8 mouse cellular contexts compared by ENCODE assay signal in genomic region chr2:91060544-91061355, GRCm38 (mm10). TPM values are rescaled to one million over a fixed set of nuclear protein-coding genes. Genes with fewer than 3 reads are reported as not detected.
A peak's percentile ranks its signal among the peaks of the same experiment; 100 is the strongest.
DNase-seq lines count a peak whose midpoint lies in the region; ATAC-seq and TF ChIP-seq lines count a peak whose summit lies in the region.

No protein-coding gene starts in this region.

- H3K4me2 ChIP-seq in embryonic facial prominence, embryonic 15.5 days (replicated peaks), result no peak overlapping the region
- H3K4me2 ChIP-seq in hindbrain, embryonic 12.5 days (replicated peaks), result no peak overlapping the region
- H3K4me2 ChIP-seq in midbrain, embryonic 15.5 days, result no peak overlapping the region

- H3K9ac ChIP-seq in embryonic facial prominence, embryonic 15.5 days, result no peak overlapping the region
- H3K9ac ChIP-seq in hindbrain, embryonic 12.5 days, result no peak overlapping the region
- H3K9ac ChIP-seq in midbrain, embryonic 15.5 days, result no peak overlapping the region

- peaks cover 97% of the 10 kb centered on the region for H3K36me3 ChIP-seq in E14TG2a.4 (ENCODE audit: insufficient read depth, low read length)
- H3K36me3 ChIP-seq in embryonic facial prominence, embryonic 15.5 days, result peaks cover 95% of the 10 kb centered on the region
- H3K36me3 ChIP-seq in hindbrain, embryonic 12.5 days, result peaks cover 93% of the 10 kb centered on the region
- H3K36me3 ChIP-seq in midbrain, embryonic 15.5 days (replicated peaks), result peaks cover 77% of the 10 kb centered on the region

- H3K9me3 ChIP-seq in E14TG2a.4 (ENCODE audit: low read length), result no peaks in the 10 kb centered on the region
- H3K9me3 ChIP-seq in embryonic facial prominence, embryonic 15.5 days (replicated peaks), result no peaks in the 10 kb centered on the region
- H3K9me3 ChIP-seq in hindbrain, embryonic 12.5 days (replicated peaks), result no peaks in the 10 kb centered on the region
- no peaks in the 10 kb centered on the region for H3K9me3 ChIP-seq in midbrain, embryonic 15.5 days

- H3K27me3 ChIP-seq in cerebellum, adult 2 months (ENCODE audit: control insufficient read depth, insufficient read depth, low read length), result no peaks in the 10 kb centered on the region
- no peaks in the 10 kb centered on the region for H3K27me3 ChIP-seq in E14TG2a.4 (ENCODE audit: insufficient read depth, low read length)
- H3K27me3 ChIP-seq in embryonic facial prominence, embryonic 15.5 days, result no peaks in the 10 kb centered on the region
- no peaks in the 10 kb centered on the region for H3K27me3 ChIP-seq in hindbrain, embryonic 12.5 days
- H3K27me3 ChIP-seq in midbrain, embryonic 15.5 days (replicated peaks), result no peaks in the 10 kb centered on the region

- H3K4me1 ChIP-seq in cerebellum, adult 2 months (ENCODE audit: control insufficient read depth, insufficient read depth, low read length), result peaks cover 4% of the 10 kb centered on the region; the same call in 1 of the 2 replicates
- H3K4me1 ChIP-seq in E14TG2a.4 (replicated peaks; ENCODE audit: low read depth, low read length), result peaks cover 57% of the 10 kb centered on the region
- 0 out of 2 replicates have a peak, but pooled peaks cover 5% of the 10 kb centered on the region for H3K4me1 ChIP-seq in embryonic facial prominence, embryonic 15.5 days
- H3K4me1 ChIP-seq in hindbrain, embryonic 12.5 days, result no peaks in the 10 kb centered on the region
- H3K4me1 ChIP-seq in midbrain, embryonic 15.5 days, result no peaks in the 10 kb centered on the region

- intact Hi-C loops in left cerebral cortex, postnatal 14 days (cut with DNase I), result loop anchor here (5.0 kb wide), 1 partner anchor 193 kb away; no protein-coding TSS in a partner anchor

- DNase-seq in cerebellum, adult 2 months, result peak in 1 of 2 experiments; percentile 40
- no peak for DNase-seq in cerebellum, adult 9-11 months
- peak; percentile 80 to 87 for DNase-seq in left cerebral cortex, postnatal 14 days (ENCODE audit: low spot score in 2 of 2)
- DNase-seq in urinary bladder, postnatal 25 days (ENCODE audit: low spot score), result no peak

- TF ChIP-seq POLR2A in cerebellum, adult 2 months (IDR thresholded peaks at IDR 0.05; ENCODE audit: borderline replicate concordance, insufficient read depth, low read length), result 0 out of 2 replicates have a peak, but pooled peaks have one; percentile 12

- TF ChIP-seq CTCF in cerebellum, adult 2 months (IDR thresholded peaks at IDR 0.05; ENCODE audit: borderline replicate concordance, insufficient read depth, low read depth, low read length), result peak; percentile 56; the same call in 1 of the 2 replicates
- TF ChIP-seq CTCF in E14TG2a.4 (conservative IDR thresholded peaks at IDR 0.05; ENCODE audit: low read length), result peak; percentile 29; the same call in 1 of the 2 replicates

- no peak overlapping the region for H3K27ac ChIP-seq in cerebellum, adult 2 months (ENCODE audit: insufficient read depth, low read length)
- H3K27ac ChIP-seq in embryonic facial prominence, embryonic 15.5 days (replicated peaks), result 0 out of 2 replicates have a peak overlapping the region, but pooled peaks have one; percentile 17
- no peak overlapping the region for H3K27ac ChIP-seq in hindbrain, embryonic 12.5 days
- no peak overlapping the region for H3K27ac ChIP-seq in midbrain, embryonic 15.5 days

- ATAC-seq in embryonic facial prominence, embryonic 15.5 days (ENCODE audit: insufficient number of reproducible peaks, low FRiP score, low TSS enrichment, low read depth), result peak; percentile 31
- peak; percentile 9; the same call in 1 of the 2 replicates for ATAC-seq in hindbrain, embryonic 12.5 days (ENCODE audit: low FRiP score)
- peak; percentile 38 for ATAC-seq in midbrain, embryonic 15.5 days (replicated peaks)

- H3K4me3 ChIP-seq in cerebellum, adult 2 months (replicated peaks; ENCODE audit: insufficient read depth, low read depth, low read length), result no peak overlapping the region
- H3K4me3 ChIP-seq in E14TG2a.4 (replicated peaks; ENCODE audit: low read length), result 0 out of 2 replicates have a peak overlapping the region, but pooled peaks have one; percentile 3
- no peak overlapping the region for H3K4me3 ChIP-seq in embryonic facial prominence, embryonic 15.5 days (replicated peaks)
- H3K4me3 ChIP-seq in hindbrain, embryonic 12.5 days, result no peak overlapping the region
- H3K4me3 ChIP-seq in midbrain, embryonic 15.5 days, result no peak overlapping the region

- 77% methylated on average over 10 of the region's 10 CpGs for WGBS in cerebellum, adult 2 months
- WGBS in embryonic facial prominence, embryonic 15.5 days, result 77% methylated on average over 10 of the region's 10 CpGs
- WGBS in hindbrain, embryonic 12.5 days, result 82% methylated on average over 10 of the region's 10 CpGs
- 80% methylated on average over 10 of the region's 10 CpGs for WGBS in midbrain, embryonic 15.5 days

RNA-seq across cellular contexts. Expression of gene Psmc3, which starts 6.9 kb away (rescaled TPM):
- 194 and 199 TPM in 2 replicates for polyA plus RNA-seq in cerebellum, adult 2 months (2012; rRNA removed)
- 282 and 288 TPM in 2 replicates for polyA plus RNA-seq in embryonic facial prominence, embryonic 15.5 days (2015; fragmentation: Nextera tagmentation; extraction: Ambion mirVana)
- 274 and 282 TPM in 2 replicates for polyA plus RNA-seq in hindbrain, embryonic 12.5 days (2016; fragmentation: Nextera tagmentation; extraction: Ambion mirVana)
- 100 to 1,000 TPM; 203 to 208 TPM for total RNA-seq in left cerebral cortex, postnatal 14 days (2021)
- polyA plus RNA-seq in midbrain, embryonic 15.5 days (2015; fragmentation: Nextera tagmentation; extraction: Ambion mirVana), result 226 and 233 TPM in 2 replicates

RNA-seq across cellular contexts. Expression of gene Slc39a13, which starts 9.5 kb away (rescaled TPM):
- 93.3 and 97.7 TPM in 2 replicates for polyA plus RNA-seq in cerebellum, adult 2 months (2012; rRNA removed)
- polyA plus RNA-seq in embryonic facial prominence, embryonic 15.5 days (2015; fragmentation: Nextera tagmentation; extraction: Ambion mirVana), result 75.8 and 80.0 TPM in 2 replicates
- 32.6 and 36.1 TPM in 2 replicates for polyA plus RNA-seq in hindbrain, embryonic 12.5 days (2016; fragmentation: Nextera tagmentation; extraction: Ambion mirVana)
- total RNA-seq in left cerebral cortex, postnatal 14 days (2021), result 10 to 100 TPM; 26.2 to 32.9 TPM
- 35.7 and 36.8 TPM in 2 replicates for polyA plus RNA-seq in midbrain, embryonic 15.5 days (2015; fragmentation: Nextera tagmentation; extraction: Ambion mirVana)

RNA-seq across cellular contexts. Expression of gene Spi1, which starts 21.4 kb away (rescaled TPM):
- polyA plus RNA-seq in cerebellum, adult 2 months (2012; rRNA removed), result 3.3 and 4.1 TPM in 2 replicates
- 12.3 and 12.4 TPM in 2 replicates for polyA plus RNA-seq in embryonic facial prominence, embryonic 15.5 days (2015; fragmentation: Nextera tagmentation; extraction: Ambion mirVana)
- polyA plus RNA-seq in hindbrain, embryonic 12.5 days (2016; fragmentation: Nextera tagmentation; extraction: Ambion mirVana), result 4.2 and 4.6 TPM in 2 replicates
- 1 to 10 TPM; 4.3 to 4.7 TPM for total RNA-seq in left cerebral cortex, postnatal 14 days (2021)
- 3.3 and 4.2 TPM in 2 replicates for polyA plus RNA-seq in midbrain, embryonic 15.5 days (2015; fragmentation: Nextera tagmentation; extraction: Ambion mirVana)

RNA-seq across cellular contexts. Expression of gene Rapsn, which starts 25.3 kb away (rescaled TPM):
- polyA plus RNA-seq in cerebellum, adult 2 months (2012; rRNA removed), result 1.0 and 1.5 TPM in 2 replicates
- polyA plus RNA-seq in embryonic facial prominence, embryonic 15.5 days (2015; fragmentation: Nextera tagmentation; extraction: Ambion mirVana), result 24.0 and 34.6 TPM in 2 replicates
- polyA plus RNA-seq in hindbrain, embryonic 12.5 days (2016; fragmentation: Nextera tagmentation; extraction: Ambion mirVana), result 2.5 and 4.1 TPM in 2 replicates
- total RNA-seq in left cerebral cortex, postnatal 14 days (2021), result under 1 TPM; 0.24 to 0.36 TPM
- 0.61 and 1.2 TPM in 2 replicates for polyA plus RNA-seq in midbrain, embryonic 15.5 days (2015; fragmentation: Nextera tagmentation; extraction: Ambion mirVana)

RNA-seq across cellular contexts. Expression of gene Mybpc3, which starts 57.2 kb away (rescaled TPM):
- 39.6 and 51.4 TPM in 2 replicates for polyA plus RNA-seq in cerebellum, adult 2 months (2012; rRNA removed)
- 0.32 and 0.40 TPM in 2 replicates for polyA plus RNA-seq in embryonic facial prominence, embryonic 15.5 days (2015; fragmentation: Nextera tagmentation; extraction: Ambion mirVana)
- polyA plus RNA-seq in hindbrain, embryonic 12.5 days (2016; fragmentation: Nextera tagmentation; extraction: Ambion mirVana), result 0.28 and 0.30 TPM in 2 replicates
- total RNA-seq in left cerebral cortex, postnatal 14 days (2021), result 1 to 10 TPM in 1 of 2 experiments, under 1 TPM in 1; 0.91 to 1.8 TPM
- 0.05 and 0.41 TPM in 2 replicates for polyA plus RNA-seq in midbrain, embryonic 15.5 days (2015; fragmentation: Nextera tagmentation; extraction: Ambion mirVana)

Comparison
In these comparisons a context has a peak if more than half of its experiments do, and no peak if none do; other contexts are left out.
1. DNase-seq: peak in left cerebral cortex, postnatal 14 days (2 of 2); none in cerebellum, adult 9-11 months (single experiment) and urinary bladder, postnatal 25 days (single experiment).
2. Peak in every context shown above with its lines, with median percentiles within 50 percentile points of each other: ATAC-seq.